Mouse (Mus musculus) lung, embryonic 16.5 days (tissue): Measurements from ENCODE around the gene Hmcn2. TPM values are rescaled to one million over a fixed set of nuclear protein-coding genes. Genes with fewer than 3 reads are reported as not detected.

Experiments
- ATAC-seq: fragments of 200-750 bp; cut with Nextera tagmentation; 2 replicates; pipeline ENCODE4 v1.8.0; 2017; ENCODE audit warnings: low read depth, mild to moderate bottlenecking, moderate library complexity
- H3K27ac ChIP-seq: fragments of 300-500 bp; sonication (generic); 2 replicates; pipeline ENCODE4 v1.5.1; 2014; ENCODE audit warnings: mild to moderate bottlenecking, control low read depth, low read length
- H3K27me3 ChIP-seq: fragments of 300-500 bp; sonication (generic); 2 replicates; pipeline ENCODE4 v1.6.1; 2014; ENCODE audit warnings: low read depth, low read length, mixed read lengths; ENCODE audit not compliant: control insufficient read depth, insufficient read depth
- H3K36me3 ChIP-seq: fragments of 300-500 bp; sonication (generic); 2 replicates; pipeline ENCODE4 v1.6.1; 2014; ENCODE audit warnings: low read length; ENCODE audit not compliant: control insufficient read depth, insufficient read depth
- H3K4me1 ChIP-seq: fragments of 300-500 bp; sonication (generic); replicated peaks from 2 replicates; pipeline ENCODE4 v1.6.1; 2014; ENCODE audit warnings: low read length, mixed read lengths; ENCODE audit not compliant: control insufficient read depth, insufficient read depth
- H3K4me2 ChIP-seq: fragments of 300-500 bp; sonication (generic); 2 replicates; pipeline ENCODE4 v1.6.1; 2014; ENCODE audit warnings: low read depth, low read length, control low read depth
- H3K4me3 ChIP-seq: fragments of 300-500 bp; sonication (generic); 2 replicates; pipeline ENCODE4 v1.5.1; 2014; ENCODE audit warnings: mild to moderate bottlenecking, low read length, control low read depth
- H3K9ac ChIP-seq: fragments of 300-500 bp; sonication (generic); 2 replicates; pipeline ENCODE4 v1.6.1; 2014; ENCODE audit warnings: low read length, control low read depth
- H3K9me3 ChIP-seq: fragments of 300-500 bp; sonication (generic); 2 replicates; pipeline ENCODE4 v1.6.1; 2016; ENCODE audit warnings: low read length; ENCODE audit not compliant: control insufficient read depth
- WGBS: fragments of 180-500 bp; shearing (Covaris S2); extraction: QIAGEN DNeasy Blood & Tissue Kit; methylation state at CpG from one replicate; pipeline ENCODE4 v1.1.7; 2014; 5-methylcytosine and 5-hydroxymethylcytosine counted together
- polyA plus RNA-seq: library from polyadenylated mRNA; unstranded; fragments of >200 nt; fragmentation: Nextera tagmentation; extraction: Ambion mirVana; gene quantifications from 2 replicates; pipeline ENCODE4 v1.2.1, GENCODE M21; 2015

Hmcn2 gene
- polyA plus RNA-seq, 1 experiment from 2014 or later = 1.4 TPM

DNA sequence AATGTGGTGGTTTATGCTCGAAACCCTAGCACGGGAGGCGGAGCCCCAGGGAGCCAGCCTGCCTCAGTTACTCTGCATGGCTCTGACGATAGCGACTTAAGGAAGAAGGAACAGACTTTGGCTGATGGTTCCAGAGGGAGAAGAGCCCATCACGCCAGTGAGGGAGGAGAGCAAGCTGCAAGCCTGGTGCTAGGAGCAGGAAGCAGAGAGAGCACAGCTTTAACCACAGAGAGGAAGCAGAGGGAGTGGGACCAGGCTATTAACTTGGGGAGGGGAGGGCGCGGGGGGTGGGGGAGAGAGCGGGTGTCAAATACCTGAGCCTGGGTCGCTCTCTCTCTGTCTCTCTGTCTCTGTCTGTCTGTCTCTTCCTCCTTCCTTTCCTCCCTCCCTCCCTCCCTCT, 102.8 kb downstream of the Hmcn2 start:
- Histone ChIP-seq H3K9me3 (no peaks in the 10 kb centered on the region), H3K4me3 (no peak overlapping the region), H3K4me1 (0 out of 2 replicates have a peak, but pooled peaks cover under 1% of the 10 kb centered on the region), H3K9ac (no peak overlapping the region), H3K4me2 (no peak overlapping the region), H3K36me3 (no peaks in the 10 kb centered on the region), H3K27me3 (no peaks in the 10 kb centered on the region; the same call in 1 of the 2 replicates), H3K27ac (no peak overlapping the region)
- WGBS = 50% methylated on average over 10 of the region's 10 CpGs
- ATAC-seq = no peak

- H3K4me3 ChIP-seq = no peak overlapping the region
- H3K36me3 ChIP-seq = no peaks in the 10 kb centered on the region
- H3K9me3 ChIP-seq = no peaks in the 10 kb centered on the region
- no peak overlapping the region for H3K27ac ChIP-seq
- H3K4me1 ChIP-seq = 0 out of 2 replicates have a peak, but pooled peaks cover 3% of the 10 kb centered on the region
- no peak for ATAC-seq
- H3K9ac ChIP-seq = no peak overlapping the region
- no peaks in the 10 kb centered on the region; the same call in 1 of the 2 replicates for H3K27me3 ChIP-seq
- no peak overlapping the region for H3K4me2 ChIP-seq
- WGBS = 78% methylated on average over 5 of the region's 5 CpGs
These were observed 103.8 kb downstream of the Hmcn2 start for GRCm38 (mm10) chr2:31418021-31418420.

GRCm38 (mm10) chr2:31418571-31418970, 104.4 kb downstream of the Hmcn2 start:
- H3K4me1 ChIP-seq = 0 out of 2 replicates have a peak, but pooled peaks cover 3% of the 10 kb centered on the region
- no peaks in the 10 kb centered on the region; the same call in 1 of the 2 replicates for H3K27me3 ChIP-seq
- H3K36me3 ChIP-seq = no peaks in the 10 kb centered on the region
- no peak overlapping the region for H3K9ac ChIP-seq
- H3K4me3 ChIP-seq = no peak overlapping the region
- WGBS = 22% methylated on average over 8 of the region's 8 CpGs
- H3K9me3 ChIP-seq = no peaks in the 10 kb centered on the region
- H3K4me2 ChIP-seq = no peak overlapping the region
- peak; percentile 47; the same call in 1 of the 2 replicates for ATAC-seq
- H3K27ac ChIP-seq = no peak overlapping the region

DNA sequence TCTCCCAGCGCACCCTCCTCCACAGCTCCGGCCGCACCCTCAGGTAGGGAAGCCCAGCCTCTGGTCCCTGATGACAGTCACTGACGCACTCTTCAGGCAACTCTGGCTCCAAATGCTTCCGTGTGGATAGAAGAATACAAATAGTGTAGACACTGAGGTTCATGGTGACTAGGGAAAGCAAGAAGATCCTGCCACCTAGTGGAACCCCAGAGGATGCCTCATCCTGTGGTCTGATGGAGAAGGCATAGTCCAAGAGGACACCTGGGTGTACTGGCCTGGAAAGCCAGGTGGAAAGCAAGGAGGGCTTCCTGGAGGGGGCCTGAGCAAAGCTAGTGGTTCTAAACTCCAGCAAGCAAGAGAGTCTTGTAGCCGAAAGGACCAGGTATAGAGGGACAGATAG, 106.7 kb downstream of the Hmcn2 start:
- Histone ChIP-seq H3K27me3 (no peaks in the 10 kb centered on the region; the same call in 1 of the 2 replicates), H3K4me3 (no peak overlapping the region), H3K4me2 (no peak overlapping the region), H3K9me3 (no peaks in the 10 kb centered on the region), H3K27ac (no peak overlapping the region), H3K9ac (no peak overlapping the region), H3K36me3 (no peaks in the 10 kb centered on the region), H3K4me1 (0 out of 2 replicates have a peak, but pooled peaks cover 3% of the 10 kb centered on the region)
- WGBS = 73% methylated on average over 6 of the region's 6 CpGs
- ATAC-seq = no peak

DNA sequence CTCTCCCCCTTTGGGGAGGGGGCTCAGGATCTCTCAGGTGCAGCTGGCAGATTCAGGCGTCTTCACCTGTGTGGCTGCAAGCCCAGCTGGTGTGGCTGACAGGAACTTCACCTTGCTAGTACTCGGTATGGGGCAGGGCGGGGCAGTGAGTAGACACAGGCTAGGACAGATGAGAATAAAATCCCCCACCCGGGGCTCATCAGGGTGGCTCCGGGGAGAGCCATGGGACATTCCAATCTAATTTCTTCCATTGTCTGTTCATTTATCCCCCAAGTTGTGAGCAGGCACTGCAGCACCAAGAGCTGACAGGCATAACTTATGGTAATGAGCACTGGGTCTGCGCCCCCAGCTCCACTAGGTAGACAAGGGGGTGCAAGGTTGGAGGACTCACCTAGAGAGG, 108.4 kb downstream of the Hmcn2 start:
- WGBS = 46% methylated on average over 6 of the region's 6 CpGs
- Histone ChIP-seq H3K9me3 (no peaks in the 10 kb centered on the region), H3K4me1 (0 out of 2 replicates have a peak, but pooled peaks cover 3% of the 10 kb centered on the region), H3K4me2 (no peak overlapping the region), H3K9ac (no peak overlapping the region), H3K27ac (no peak overlapping the region), H3K4me3 (no peak overlapping the region), H3K36me3 (no peaks in the 10 kb centered on the region), H3K27me3 (no peaks in the 10 kb centered on the region; the same call in 1 of the 2 replicates)
- ATAC-seq = no peak

GRCm38 (mm10) chr2:31431477-31431876, 117.3 kb downstream of the Hmcn2 start:
- Histone ChIP-seq H3K9ac (no peak overlapping the region), H3K4me2 (no peak overlapping the region), H3K4me1 (no peaks in the 10 kb centered on the region), H3K9me3 (no peaks in the 10 kb centered on the region), H3K4me3 (no peak overlapping the region), H3K36me3 (no peaks in the 10 kb centered on the region), H3K27ac (no peak overlapping the region), H3K27me3 (no peaks in the 10 kb centered on the region)
- 54% methylated on average over 5 of the region's 5 CpGs for WGBS
- peak; percentile 27; the same call in 1 of the 2 replicates for ATAC-seq

GRCm38 (mm10) chr2:31434746-31435145, 120.5 kb downstream of the Hmcn2 start:
- H3K9ac ChIP-seq = no peak overlapping the region
- no peaks in the 10 kb centered on the region for H3K36me3 ChIP-seq
- H3K4me1 ChIP-seq = no peaks in the 10 kb centered on the region
- H3K27ac ChIP-seq = no peak overlapping the region
- H3K4me3 ChIP-seq = no peak overlapping the region
- no peaks in the 10 kb centered on the region for H3K9me3 ChIP-seq
- peak; percentile 24; the same call in 1 of the 2 replicates for ATAC-seq
- 36% methylated on average over 10 of the region's 10 CpGs for WGBS
- no peak overlapping the region for H3K4me2 ChIP-seq
- H3K27me3 ChIP-seq = no peaks in the 10 kb centered on the region

DNA sequence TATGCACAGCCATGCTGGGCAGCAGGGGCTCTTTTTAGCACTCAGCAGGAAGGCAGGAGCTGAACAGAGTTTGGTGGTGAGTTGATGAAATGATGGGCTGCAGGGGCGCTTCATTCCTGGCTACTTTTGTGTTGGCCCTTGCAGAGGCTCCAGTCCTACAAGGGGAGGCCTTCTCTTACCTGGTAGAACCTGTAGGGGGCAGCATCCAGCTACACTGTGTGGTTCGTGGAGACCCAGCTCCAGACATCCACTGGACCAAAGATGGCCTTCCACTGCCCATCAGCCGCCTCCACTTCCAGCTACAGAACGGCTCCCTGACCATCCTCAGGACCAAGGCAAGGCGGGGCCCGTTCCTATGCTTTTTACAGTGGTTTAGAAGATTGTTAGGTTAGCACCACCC, 121.4 kb downstream of the Hmcn2 start:
- 48% methylated on average over 6 of the region's 6 CpGs for WGBS
- H3K4me2 ChIP-seq = no peak overlapping the region
- H3K36me3 ChIP-seq = no peaks in the 10 kb centered on the region
- no peaks in the 10 kb centered on the region for H3K9me3 ChIP-seq
- H3K4me3 ChIP-seq = no peak overlapping the region
- H3K27me3 ChIP-seq = no peaks in the 10 kb centered on the region
- ATAC-seq = peak; percentile 51; the same call in 1 of the 2 replicates
- H3K27ac ChIP-seq = no peak overlapping the region
- no peak overlapping the region for H3K9ac ChIP-seq
- no peaks in the 10 kb centered on the region for H3K4me1 ChIP-seq

DNA sequence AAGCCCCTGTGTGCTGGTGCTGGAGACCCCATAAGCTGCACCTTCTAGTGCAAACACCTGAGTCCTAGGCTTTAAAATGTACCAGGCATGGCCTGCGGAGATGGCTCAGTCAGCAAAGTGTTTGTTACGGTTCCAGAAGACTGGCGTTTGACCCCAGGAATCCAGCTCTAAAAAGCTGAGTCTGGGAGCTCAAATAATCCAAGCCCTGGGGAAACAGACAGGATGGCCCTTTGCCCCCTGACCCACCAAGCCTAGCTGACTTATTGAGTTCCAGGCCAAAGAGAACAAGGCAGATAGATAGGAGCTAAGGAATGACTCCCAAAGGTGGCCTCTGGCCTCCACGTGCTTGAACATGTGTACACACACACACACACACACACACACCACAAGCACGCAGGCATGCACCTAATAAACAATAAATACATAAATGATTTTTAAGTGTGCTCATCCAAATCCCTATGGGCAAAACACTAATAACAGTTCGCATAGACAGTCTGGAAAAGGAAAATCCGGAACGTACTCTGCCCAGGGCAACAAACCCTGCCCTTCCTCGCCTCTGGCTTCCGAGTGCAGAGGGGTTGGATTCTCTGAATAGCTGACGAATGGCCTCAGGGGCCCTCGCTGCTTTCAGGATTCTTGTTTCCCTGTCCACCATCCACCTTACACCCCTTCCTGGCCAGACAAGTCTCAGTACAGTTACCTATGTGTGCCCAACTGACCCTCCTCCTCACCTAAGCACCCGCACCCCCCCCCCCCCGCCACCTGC, 123.4 kb downstream of the Hmcn2 start:
- H3K27me3 ChIP-seq = no peaks in the 10 kb centered on the region
- H3K9me3 ChIP-seq = no peaks in the 10 kb centered on the region
- no peak overlapping the region for H3K4me2 ChIP-seq
- H3K27ac ChIP-seq = no peak overlapping the region
- H3K36me3 ChIP-seq = no peaks in the 10 kb centered on the region
- 57% methylated on average over 14 of the region's 14 CpGs for WGBS
- ATAC-seq = no peak
- H3K4me1 ChIP-seq = no peaks in the 10 kb centered on the region
- H3K4me3 ChIP-seq = no peak overlapping the region
- H3K9ac ChIP-seq = no peak overlapping the region
